Mouse (Mus musculus) 3T3-L1 (cell line): Measurements from ENCODE around the gene Nol3.

Experiments
- DNase-seq: peaks from one replicate; pipeline ENCODE4 v3.0.0-alpha.2; 2015; ENCODE audit warnings: low read depth, low spot score

The Nol3 gene

GRCm38 (mm10) chr8:105306146-105306691 is 30.3 kb downstream of the Nol3 start:
- no peak for DNase-seq

DNA sequence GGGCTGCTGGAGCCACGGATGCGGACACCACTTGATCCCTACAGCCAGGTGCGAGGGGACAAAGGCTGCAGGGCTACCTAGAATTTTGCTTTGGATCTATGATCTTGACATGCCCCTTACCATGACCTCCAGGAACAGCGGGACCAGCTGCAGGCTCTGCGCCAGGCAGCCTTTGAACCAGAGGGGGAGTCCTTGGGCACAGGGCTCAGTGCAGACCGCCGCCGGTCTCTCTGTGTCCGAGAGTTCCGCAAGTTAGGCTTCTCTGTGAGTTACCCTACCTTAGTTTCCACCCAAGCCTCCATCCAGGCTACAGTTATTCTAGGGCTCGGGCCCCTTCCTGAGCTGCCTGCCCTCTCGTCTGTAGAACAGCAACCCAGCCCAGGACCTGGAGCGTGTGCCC is 31.7 kb downstream of the Nol3 start:
- no peak for DNase-seq

DNA sequence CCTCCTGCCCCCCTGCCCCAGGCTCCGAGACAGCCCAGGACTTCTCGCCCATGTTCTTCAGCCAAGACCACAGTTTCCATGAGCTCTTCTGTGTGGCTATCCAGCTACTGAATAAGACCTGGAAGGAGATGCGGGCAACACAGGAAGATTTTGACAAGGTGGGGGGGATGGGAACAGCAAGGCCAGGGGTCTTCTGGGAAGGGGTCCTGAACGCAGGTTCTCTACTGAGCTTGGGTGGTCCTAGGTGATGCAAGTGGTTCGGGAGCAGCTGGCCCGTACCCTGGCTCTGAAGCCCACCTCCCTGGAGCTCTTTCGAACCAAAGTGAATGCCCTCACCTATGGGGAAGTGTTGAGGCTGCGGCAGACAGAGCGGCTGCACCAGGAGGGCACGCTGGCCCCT is 32.5 kb downstream of the Nol3 start:
- DNase-seq, result no peak

- DNase-seq, result no peak
Measured at GRCm38 (mm10) chr8:105309142-105309847, 33.4 kb downstream of the Nol3 start.

DNA sequence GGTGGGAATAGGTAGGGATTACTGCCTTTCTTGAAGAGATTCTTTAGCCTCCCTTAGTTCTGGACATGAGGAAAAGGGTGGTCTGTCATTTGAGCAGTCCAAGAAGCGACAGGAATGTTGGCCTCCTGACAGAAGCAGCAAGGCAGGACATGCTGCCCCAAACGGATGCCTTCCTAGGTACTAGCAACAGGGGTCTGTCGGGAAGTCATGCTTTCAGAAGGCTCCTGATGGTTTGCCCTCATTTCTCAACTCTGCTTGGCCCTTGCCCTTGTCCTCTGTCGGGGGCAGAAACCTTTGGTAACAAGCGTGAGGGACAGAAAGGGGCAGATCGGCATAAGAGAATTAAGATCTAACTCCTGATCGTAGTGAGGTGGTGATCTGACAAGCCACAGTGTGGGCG is 34.2 kb downstream of the Nol3 start:
- DNase-seq, result no peak

GRCm38 (mm10) chr8:105311718-105312117 is 35.8 kb downstream of the Nol3 start:
- DNase-seq, result no peak

DNA sequence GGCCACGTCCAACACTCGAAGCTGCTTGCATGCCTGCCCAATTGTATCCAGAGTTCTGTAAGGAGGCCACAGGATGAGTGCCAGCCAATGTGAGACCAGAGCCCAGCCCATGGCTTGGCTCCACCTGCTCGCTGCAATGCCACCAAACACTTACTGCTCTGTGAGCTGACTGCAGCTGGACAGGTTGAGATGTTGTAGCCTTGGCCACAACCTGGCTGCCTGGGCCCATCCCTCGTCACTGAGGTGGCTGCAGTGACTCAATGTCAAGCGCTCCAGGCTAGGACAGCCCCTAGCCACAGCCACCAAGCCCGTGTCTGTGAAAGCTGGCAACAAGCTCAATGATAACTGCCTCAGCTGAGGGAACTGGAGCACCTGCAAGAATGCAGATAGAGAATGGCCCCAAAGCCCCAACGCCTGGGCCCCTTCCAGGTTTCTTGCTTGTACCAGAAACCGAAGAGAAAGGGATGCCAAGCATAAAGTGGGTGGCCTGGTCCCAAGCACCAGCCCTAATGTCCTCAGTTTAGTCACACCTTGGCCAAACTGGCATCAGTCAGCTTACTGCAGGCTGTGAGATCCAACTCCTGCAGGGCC is 37.0 kb downstream of the Nol3 start:
- no peak for DNase-seq

GRCm38 (mm10) chr8:105313622-105314402 is 37.9 kb downstream of the Nol3 start:
- no peak for DNase-seq

- no peak for DNase-seq
Measured at GRCm38 (mm10) chr8:105315073-105315769, 39.3 kb downstream of the Nol3 start.

GRCm38 (mm10) chr8:105317941-105318340 is 42.0 kb downstream of the Nol3 start:
- no peak for DNase-seq

DNA sequence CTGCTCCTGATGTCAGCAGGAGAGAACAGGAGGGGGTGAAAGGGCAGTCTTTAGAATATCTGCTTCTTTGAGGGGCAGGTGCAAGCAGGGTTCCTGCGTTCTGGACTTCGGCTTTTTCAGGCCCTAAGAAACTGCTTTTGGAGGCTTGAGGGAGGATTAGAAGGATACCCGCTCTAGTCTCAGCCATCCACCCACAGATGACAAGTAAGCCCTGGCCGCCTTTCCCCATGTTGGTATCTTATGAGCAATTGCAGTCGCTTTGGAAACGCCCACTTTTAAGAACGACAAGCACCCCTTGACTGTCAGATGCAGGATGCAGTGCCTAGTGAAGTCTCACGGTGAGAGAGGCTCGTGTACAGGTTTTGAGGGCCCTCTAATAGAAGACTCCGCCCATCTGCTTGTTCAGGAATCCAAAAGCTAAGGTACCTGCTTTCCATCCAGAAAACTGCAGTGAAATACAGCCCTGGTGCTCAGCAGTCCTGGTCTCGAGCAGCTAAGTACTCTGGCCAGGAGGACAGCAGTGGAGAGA is 42.8 kb downstream of the Nol3 start:
- DNase-seq, result no peak

DNA sequence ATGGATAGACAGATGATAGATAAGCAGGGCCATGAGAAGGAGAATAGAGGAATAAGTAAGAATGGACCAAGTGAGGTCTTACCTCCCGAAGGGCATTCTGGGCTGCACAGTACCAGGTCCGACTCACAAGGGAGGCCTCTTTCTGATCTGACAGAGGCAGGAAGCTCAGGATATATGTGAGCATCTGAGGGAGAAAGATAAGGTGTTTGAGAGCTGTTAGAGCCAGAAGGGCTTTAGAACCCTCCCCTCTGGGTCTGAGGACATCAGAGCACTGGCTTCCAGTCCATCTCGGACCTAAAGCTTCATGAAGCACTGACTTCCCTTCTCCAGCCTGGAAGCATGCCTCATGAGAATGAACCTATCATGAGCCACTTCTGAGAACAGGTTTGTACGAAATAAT is 47.2 kb downstream of the Nol3 start:
- no peak for DNase-seq

- DNase-seq, result no peak
Measured at GRCm38 (mm10) chr8:105325641-105326093, 49.7 kb downstream of the Nol3 start.

DNA sequence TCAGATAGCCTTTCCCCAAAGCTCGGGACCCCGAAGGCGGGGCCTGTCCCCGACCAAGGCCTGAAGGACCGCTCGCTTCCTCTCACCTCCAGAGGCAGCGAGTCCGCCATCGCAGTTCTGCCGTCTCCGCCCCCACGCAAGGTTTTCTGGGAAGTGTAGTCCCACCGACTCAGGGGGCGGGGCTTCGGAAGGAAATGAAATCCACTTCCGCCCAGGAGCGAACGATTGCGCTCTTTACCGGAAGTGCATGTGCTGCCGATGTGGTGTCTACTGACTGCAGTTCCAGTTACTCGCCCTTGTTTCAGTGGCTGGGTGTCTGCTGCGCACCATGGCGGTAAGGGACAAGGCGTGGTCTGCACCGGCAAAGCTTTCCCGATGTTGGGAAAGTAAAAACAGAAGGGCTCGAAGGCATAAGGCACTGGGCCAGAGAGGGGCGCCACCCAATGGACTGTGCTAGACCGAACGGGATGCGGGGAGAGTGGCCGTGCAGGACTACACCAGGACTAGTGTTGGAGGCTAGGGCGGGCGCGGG is 50.3 kb downstream of the Nol3 start, which contains the start of the genes Lrrc29 and Tmem208:
Lrrc29 (minus strand) TSS at position 138 of the 532 bp plus-strand sequence.
Tmem208 (plus strand) TSS at position 214 of the 532 bp plus-strand sequence.
- DNase-seq, result peak; percentile 99

- peak; percentile 17 for DNase-seq
Measured at GRCm38 (mm10) chr8:105326968-105327367, 51.0 kb downstream of the Nol3 start.

- DNase-seq, result no peak
Measured at GRCm38 (mm10) chr8:105330325-105330724, 54.4 kb downstream of the Nol3 start.

GRCm38 (mm10) chr8:105331469-105331868 is 55.5 kb downstream of the Nol3 start:
- no peak for DNase-seq
